ENCODE assay signal across 8 mouse cellular contexts in the genomic region with DNA sequence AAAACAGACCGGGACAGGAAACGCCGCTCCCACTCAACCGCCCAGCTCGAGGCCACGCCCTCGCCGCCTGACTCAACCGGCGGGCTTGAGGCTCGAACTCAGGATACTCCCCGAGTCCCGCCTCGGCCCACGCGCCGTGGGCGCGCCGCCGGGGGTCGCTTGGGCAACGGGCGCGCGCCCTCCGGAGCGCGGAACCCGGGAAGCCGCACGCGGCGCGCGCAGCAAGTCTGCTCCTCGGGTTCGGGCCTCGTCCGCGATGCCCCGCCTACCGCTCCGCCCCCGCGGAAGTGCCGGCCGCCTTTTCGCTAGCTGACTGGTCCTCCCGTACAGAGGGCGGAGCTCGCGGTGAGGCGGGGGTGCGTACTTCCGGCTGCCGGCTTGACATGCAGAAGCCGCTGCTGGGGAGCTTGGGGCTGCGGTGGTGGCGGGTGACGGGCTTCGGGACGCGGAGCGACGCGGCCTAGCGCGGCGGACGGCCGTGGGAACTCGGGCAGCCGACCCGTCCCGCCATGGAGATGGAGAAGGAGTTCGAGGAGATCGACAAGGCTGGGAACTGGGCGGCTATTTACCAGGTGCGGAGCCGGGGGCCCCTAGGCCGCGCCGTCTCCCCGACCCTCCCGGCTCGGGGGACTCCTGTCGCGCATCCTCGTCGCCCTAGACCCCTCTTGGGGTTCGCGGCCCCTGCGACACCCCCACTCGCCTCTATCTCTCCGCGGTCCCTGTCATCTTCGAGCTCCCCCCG. TPM values are rescaled to one million over a fixed set of nuclear protein-coding genes. Genes with fewer than 3 reads are reported as not detected.
DNase-seq lines count a peak whose midpoint lies in the region; ATAC-seq and TF ChIP-seq lines count a peak whose summit lies in the region.

A gene (plus strand): TSS at position 73 of the 742 bp plus-strand sequence.

- peak; percentile 96 for DNase-seq in MN1 (ENCODE audit: low spot score)
- peak; percentile 97 for DNase-seq in cerebellum, adult 9-10 months
- peak; percentile 97 for DNase-seq in hindbrain, embryonic 10.5 days (ENCODE audit: low spot score)
- DNase-seq in layer of hippocampus, adult 9-11 months, result peak; percentile 98
- DNase-seq in lung, postnatal 0 days (ENCODE audit: low spot score), result peak; percentile 98
- DNase-seq in ovary, postnatal 14 days (ENCODE audit: low spot score), result peak; percentile 95
- peak; percentile 100 for DNase-seq in thymus, postnatal 14 days

- H3K4me3 ChIP-seq in hindbrain, embryonic 10.5 days, result peak within 1 kb of the TSS; percentile 89
- peak within 1 kb of the TSS; percentile 77 for H3K4me3 ChIP-seq in lung, postnatal 0 days (ENCODE audit: low read depth, low read length)

- peaks cover 49% of the 10 kb centered on the region for H3K4me1 ChIP-seq in hindbrain, embryonic 10.5 days (replicated peaks)
- H3K4me1 ChIP-seq in lung, postnatal 0 days (ENCODE audit: insufficient read depth, low read depth, low read length), result peaks cover 10% of the 10 kb centered on the region; the same call in 1 of the 2 replicates

- H3K9me3 ChIP-seq in hindbrain, embryonic 10.5 days, result no peaks in the 10 kb centered on the region
- no peaks in the 10 kb centered on the region for H3K9me3 ChIP-seq in lung, postnatal 0 days (ENCODE audit: low read length)

- no peak for TF ChIP-seq EP300 in lung, postnatal 0 days (IDR thresholded peaks at IDR 0.05)

- H3K4me2 ChIP-seq in lung, postnatal 0 days (replicated peaks; ENCODE audit: low read depth, low read length), result peak within 1 kb of the TSS; percentile 85

- H3K9ac ChIP-seq in lung, postnatal 0 days (replicated peaks; ENCODE audit: low read depth), result peak within 1 kb of the TSS; percentile 93

- H3K36me3 ChIP-seq in hindbrain, embryonic 10.5 days, result peaks cover 3% of the 10 kb centered on the region; the same call in 1 of the 2 replicates
- 0 out of 2 replicates have a peak, but pooled peaks cover 4% of the 10 kb centered on the region for H3K36me3 ChIP-seq in lung, postnatal 0 days (ENCODE audit: insufficient read depth, low read length)

- peak; percentile 93 for ATAC-seq in frontal cortex, adult (ENCODE audit: low TSS enrichment)
- ATAC-seq in lung, postnatal 0 days, result peak; percentile 98

- H3K27ac ChIP-seq in hindbrain, embryonic 10.5 days, result peak within 1 kb of the TSS; percentile 92
- peak within 1 kb of the TSS; percentile 85 for H3K27ac ChIP-seq in lung, postnatal 0 days (ENCODE audit: low read length)

- under 1% methylated on average over 99 of the region's 99 CpGs for WGBS in hindbrain, embryonic 10.5 days
- 1% methylated on average over 76 of the region's 99 CpGs for WGBS in lung, postnatal 0 days

- no peaks in the 10 kb centered on the region for H3K27me3 ChIP-seq in hindbrain, embryonic 10.5 days (ENCODE audit: insufficient read depth, poor library complexity, severe bottlenecking)
- H3K27me3 ChIP-seq in lung, postnatal 0 days (replicated peaks; ENCODE audit: insufficient read depth, low read length), result no peaks in the 10 kb centered on the region

- no peak for TF ChIP-seq CTCF in lung, postnatal 0 days (IDR thresholded peaks at IDR 0.05)

RNA-seq across cellular contexts. Expression of the gene that starts here (rescaled TPM):
- polyA plus RNA-seq in hindbrain, embryonic 10.5 days (2016; fragmentation: Nextera tagmentation; extraction: Ambion mirVana), result 75.9 and 86.1 TPM in 2 replicates
- polyA plus RNA-seq in lung, postnatal 0 days (2015; fragmentation: Nextera tagmentation; extraction: Ambion mirVana), result 81.2 and 94.5 TPM in 2 replicates

Comparison
In these comparisons a context has a peak if more than half of its experiments do, and no peak if none do; other contexts are left out.
1. Peak in every context shown above with its lines: DNase-seq, ATAC-seq, H3K4me3 ChIP-seq and H3K27ac ChIP-seq.